Mouse (Mus musculus): ENCODE measurements at regions not wholly inside any gene's neighbourhood (a gene's known extent, or its start where the extent isn't known, plus 50 kb on each side); places are given as distances from the start of the nearest gene placed in this dataset.

GRCm38 (mm10) chr5:133619347-133619746 lies 480.2 kb upstream of the Castor2 start:
- DNase-seq (ENCODE audit: low spot score in 2 of 2): no peak

DNA sequence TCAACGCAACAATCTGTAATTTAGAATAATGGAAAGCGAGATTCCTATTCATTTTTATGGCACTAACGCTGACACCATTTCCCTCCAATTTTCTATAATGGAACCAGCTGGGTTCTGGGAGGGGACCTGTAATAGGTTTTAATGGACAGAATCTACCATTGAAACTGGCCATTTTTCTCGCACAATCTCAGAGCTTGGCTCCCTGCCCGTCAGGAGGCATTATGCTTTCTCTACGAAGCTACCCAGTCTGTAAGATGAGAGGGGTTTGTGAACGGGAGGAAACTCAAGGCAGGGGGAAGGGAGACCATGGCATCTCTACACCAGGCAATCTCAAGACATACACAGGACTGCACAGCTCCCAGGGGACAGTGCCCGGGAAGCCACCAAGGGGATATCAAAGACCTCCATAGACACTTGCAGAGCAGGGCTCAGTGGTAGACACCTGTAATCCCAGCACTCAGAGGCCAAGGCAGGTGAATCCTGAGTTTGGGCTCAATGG lies 498.2 kb upstream of the Castor2 start:
- intact Hi-C loops (cut with DNase I): no loop called here
- no peak for DNase-seq (ENCODE audit: low spot score in 2 of 2)

More at GRCm38 (mm10) chr5:133619347-133619746, 480.2 kb upstream of the Castor2 start:
- intact Hi-C loops (cut with DNase I): no loop called here

DNA sequence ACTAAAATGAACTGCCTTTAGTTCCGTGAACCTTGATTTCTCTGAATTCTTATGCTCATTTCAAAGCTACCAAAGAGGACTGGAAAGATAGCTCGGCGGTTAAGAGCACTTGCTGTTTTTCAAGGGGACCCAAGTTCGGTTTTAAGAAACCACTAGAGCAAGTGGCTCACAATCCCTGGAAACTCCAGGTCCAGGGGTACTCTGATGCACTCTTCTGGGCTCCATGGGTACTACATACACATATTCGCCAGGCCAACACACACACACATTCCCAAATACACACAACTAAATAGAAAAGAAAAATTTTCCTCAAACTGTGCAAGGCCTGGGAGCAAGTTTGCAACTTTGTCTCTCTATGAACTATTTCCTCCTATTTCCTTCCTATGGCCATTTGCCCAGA lies 498.9 kb upstream of the Castor2 start:
- peak; percentile 9 to 23 for DNase-seq (ENCODE audit: low spot score in 2 of 2)
- intact Hi-C loops (cut with DNase I): no loop called here

- intact Hi-C loops (cut with DNase I): no loop called here
- DNase-seq (ENCODE audit: low spot score in 2 of 2): no peak
Observed at GRCm38 (mm10) chr5:133598105-133598504, 501.4 kb upstream of the Castor2 start.

GRCm38 (mm10) chr5:133586492-133586891 lies 513.0 kb upstream of the Castor2 start:
- intact Hi-C loops (cut with DNase I): loop anchor here (10.0 kb wide), 2 partner anchors 1042 to 1352 kb away; partner anchors contain the start of gene Auts2
- no peak for DNase-seq (ENCODE audit: low spot score in 2 of 2)

GRCm38 (mm10) chr5:133585181-133585580 lies 514.3 kb upstream of the Castor2 start:
- peak; percentile 67 to 78 for DNase-seq (ENCODE audit: low spot score in 2 of 2)
- intact Hi-C loops (cut with DNase I): loop anchor here (10.0 kb wide), 2 partner anchors 1040 to 1350 kb away; partner anchors contain the start of gene Auts2

GRCm38 (mm10) chr5:133576595-133576994 lies 522.9 kb upstream of the Castor2 start:
- intact Hi-C loops (cut with DNase I): no loop called here
- no peak for DNase-seq (ENCODE audit: low spot score in 2 of 2)

DNA sequence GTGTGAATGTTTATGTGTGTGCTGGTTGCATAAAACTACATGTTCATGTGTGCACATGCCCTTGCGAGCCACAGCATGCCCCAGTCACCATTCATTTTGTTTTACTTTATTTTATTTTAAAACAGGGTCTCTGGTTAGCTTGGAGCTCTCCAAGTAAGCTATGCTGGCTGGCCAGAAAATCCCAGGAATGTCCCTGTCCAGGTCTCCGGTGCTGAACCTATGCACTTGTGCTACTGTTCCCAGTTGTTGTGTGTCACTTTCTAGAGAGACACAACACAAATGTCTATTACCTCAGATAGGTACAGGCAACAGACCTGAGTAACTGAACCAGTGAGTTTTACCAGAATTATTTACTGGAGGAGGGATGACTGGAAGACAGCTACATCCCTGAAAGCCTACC lies 530.4 kb upstream of the Castor2 start:
- intact Hi-C loops (cut with DNase I): no loop called here
- DNase-seq (ENCODE audit: low spot score in 2 of 2): no peak

- no peak for DNase-seq (ENCODE audit: low spot score in 2 of 2)
- intact Hi-C loops (cut with DNase I): no loop called here
Observed at GRCm38 (mm10) chr5:133566506-133566905, 533.0 kb upstream of the Castor2 start.

- intact Hi-C loops (cut with DNase I): no loop called here
- no peak for DNase-seq (ENCODE audit: low spot score in 2 of 2)
Observed at GRCm38 (mm10) chr5:133550657-133551056, 548.9 kb upstream of the Castor2 start.

DNA sequence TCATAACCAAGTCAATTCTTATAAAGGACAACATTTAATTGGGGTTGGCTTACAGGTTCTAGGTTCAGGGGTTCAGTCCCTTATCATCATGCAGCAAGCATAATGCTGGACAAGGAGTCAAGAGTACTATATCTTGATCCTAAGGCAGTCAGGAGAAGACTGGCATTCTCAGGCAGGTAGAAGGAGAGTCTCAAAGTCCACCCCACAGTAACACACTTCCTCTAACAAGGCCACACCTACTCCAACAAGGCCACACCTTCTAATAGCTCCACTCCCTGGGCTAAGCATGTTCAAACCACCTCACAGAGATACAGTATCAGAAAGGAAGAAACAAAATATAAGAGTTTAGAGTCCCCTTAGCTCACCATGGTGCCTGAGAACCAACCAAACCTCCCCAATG lies 557.3 kb upstream of the Castor2 start:
- intact Hi-C loops (cut with DNase I): no loop called here

GRCm38 (mm10) chr5:133532678-133533077 lies 566.8 kb upstream of the Castor2 start:
- peak; percentile 22 to 45 for DNase-seq (ENCODE audit: low spot score in 2 of 2)
- intact Hi-C loops (cut with DNase I): no loop called here

More for the DNA sequence above, 557.3 kb upstream of the Castor2 start:
- DNase-seq (ENCODE audit: low spot score in 2 of 2): no peak

DNA sequence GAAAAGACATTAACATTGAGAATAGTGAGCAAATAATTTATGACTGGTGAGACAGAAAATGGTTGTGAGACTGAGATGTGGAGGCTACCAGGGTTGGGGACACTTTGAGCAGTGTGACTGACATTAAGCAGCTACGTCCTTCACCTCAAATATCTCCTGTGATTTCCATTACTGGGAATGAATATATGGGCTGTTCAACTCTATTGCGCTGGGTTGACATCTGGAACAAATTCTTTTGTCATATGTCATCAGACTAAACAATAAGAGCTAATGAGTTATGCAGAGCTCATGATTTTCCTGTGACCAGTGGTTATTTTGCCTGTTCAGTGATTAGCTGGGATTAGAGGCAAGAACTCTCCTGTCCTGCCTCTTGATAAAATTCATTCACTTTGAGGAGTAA lies 593.9 kb upstream of the Castor2 start:
- DNase-seq (ENCODE audit: low spot score in 2 of 2): no peak
- intact Hi-C loops (cut with DNase I): no loop called here

DNA sequence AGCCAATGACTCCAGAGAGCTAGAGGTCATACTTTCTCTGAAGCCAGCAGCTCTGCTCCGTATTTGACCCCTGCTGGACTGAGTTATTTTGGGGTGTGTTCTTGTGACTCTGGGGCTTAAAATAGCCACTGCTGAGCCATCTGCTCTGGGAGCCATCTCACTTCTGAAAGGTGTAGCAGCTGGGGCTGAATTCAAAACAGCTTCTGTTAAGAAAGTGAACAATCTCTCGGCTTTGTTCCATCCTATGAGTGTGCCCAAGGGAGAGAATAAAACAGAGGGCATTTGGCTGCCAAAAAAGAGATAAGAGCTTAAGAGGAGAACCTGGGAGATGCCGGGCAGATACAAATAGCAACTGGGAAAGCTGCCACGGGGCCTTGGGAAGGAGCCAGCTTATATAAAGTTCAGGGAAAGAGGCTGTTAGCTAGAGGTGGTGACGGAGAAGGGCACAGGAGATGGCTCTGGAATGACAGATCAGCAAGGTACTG lies 611.7 kb upstream of the Castor2 start:
- peak; percentile 68 to 81 for DNase-seq (ENCODE audit: low spot score in 2 of 2)
- intact Hi-C loops (cut with DNase I): no loop called here

GRCm38 (mm10) chr5:133482291-133483086 lies 617.0 kb upstream of the Castor2 start:
- DNase-seq (ENCODE audit: low spot score in 2 of 2): peak; percentile 47 to 54
- intact Hi-C loops (cut with DNase I): no loop called here

DNA sequence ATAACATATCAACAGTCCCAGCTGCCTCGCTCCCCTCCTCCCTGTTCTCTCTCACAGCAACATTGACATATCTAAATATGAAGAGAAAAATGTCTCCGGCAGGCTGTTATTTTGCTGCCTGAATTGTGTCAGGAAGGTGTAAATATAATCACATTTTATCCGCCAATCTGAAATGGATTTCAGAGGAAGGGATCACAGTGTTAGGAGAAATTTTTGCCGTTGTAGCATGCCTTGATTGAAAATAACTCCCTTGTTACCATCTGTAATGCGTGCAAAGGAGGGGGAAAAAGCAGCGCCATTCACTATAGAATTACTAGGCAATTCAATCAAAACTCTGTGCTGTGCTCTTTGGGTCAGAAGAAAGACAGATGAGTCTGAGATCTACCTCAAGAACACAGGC lies 620.3 kb upstream of the Castor2 start:
- intact Hi-C loops (cut with DNase I): no loop called here

GRCm38 (mm10) chr5:133453349-133454049 lies 646.0 kb upstream of the Castor2 start:
- intact Hi-C loops (cut with DNase I): no loop called here
- DNase-seq (ENCODE audit: low spot score in 2 of 2): peak; percentile 63 to 78

More for the DNA sequence above, 620.3 kb upstream of the Castor2 start:
- DNase-seq (ENCODE audit: low spot score in 2 of 2): no peak

DNA sequence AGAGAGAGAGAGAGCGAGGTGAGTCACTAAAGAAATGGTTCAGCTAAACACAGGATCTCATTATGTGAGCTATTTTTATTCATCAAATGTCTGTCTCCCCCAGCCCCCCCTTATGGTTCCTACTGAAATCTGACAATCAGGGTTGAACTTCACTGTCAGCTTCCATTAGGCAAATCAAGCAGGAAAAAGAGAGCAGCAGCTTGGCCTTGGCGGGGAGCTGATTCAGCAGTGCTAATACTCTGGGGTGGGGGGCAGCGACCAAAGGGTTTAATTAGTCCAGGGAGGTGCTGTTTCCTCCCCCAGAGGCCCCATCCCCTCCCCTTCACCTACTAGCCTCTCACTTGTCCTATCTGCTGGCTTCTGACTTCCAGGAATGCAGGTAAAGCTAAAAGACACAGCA lies 649.6 kb upstream of the Castor2 start:
- intact Hi-C loops (cut with DNase I): no loop called here
- DNase-seq (ENCODE audit: low spot score in 2 of 2): no peak

GRCm38 (mm10) chr5:133400826-133401225 lies 698.7 kb upstream of the Castor2 start:
- intact Hi-C loops (cut with DNase I): no loop called here

DNA sequence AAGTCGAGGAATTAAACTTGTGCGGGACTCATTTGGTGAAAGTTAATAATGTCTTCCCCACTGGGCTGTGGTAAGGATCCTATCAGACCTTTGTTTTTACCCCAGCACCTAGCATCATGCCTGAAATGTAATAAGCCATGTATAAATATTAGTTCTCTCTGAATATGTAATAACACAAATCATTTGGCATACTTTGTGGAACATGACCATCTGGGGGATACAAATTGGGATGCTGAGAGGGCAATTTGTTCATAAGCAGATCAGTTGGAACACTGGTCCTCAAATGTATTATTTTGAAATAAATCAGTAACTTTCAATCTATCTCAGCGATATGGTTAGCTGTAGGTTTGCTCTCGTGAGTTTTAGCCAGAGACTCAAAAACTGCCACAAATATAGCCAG lies 709.6 kb upstream of the Castor2 start:
- intact Hi-C loops (cut with DNase I): no loop called here
- DNase-seq (ENCODE audit: low spot score in 2 of 2): no peak

More at GRCm38 (mm10) chr5:133400826-133401225, 698.7 kb upstream of the Castor2 start:
- DNase-seq (ENCODE audit: low spot score in 2 of 2): no peak
